Mouse (Mus musculus) ovary, postnatal 14 days (tissue): ENCODE measurements around the gene Ubr4.
"Not testable (repeated sequence)": the region's sequence is repeated elsewhere in the genome, so short reads cannot be mapped to it uniquely, and the experiment has no call there.

Source experiments
- DNase-seq: peaks from one replicate; pipeline ENCODE4 v3.0.0; 2022; ENCODE audit warnings: low spot score

Ubr4 gene

DNA sequence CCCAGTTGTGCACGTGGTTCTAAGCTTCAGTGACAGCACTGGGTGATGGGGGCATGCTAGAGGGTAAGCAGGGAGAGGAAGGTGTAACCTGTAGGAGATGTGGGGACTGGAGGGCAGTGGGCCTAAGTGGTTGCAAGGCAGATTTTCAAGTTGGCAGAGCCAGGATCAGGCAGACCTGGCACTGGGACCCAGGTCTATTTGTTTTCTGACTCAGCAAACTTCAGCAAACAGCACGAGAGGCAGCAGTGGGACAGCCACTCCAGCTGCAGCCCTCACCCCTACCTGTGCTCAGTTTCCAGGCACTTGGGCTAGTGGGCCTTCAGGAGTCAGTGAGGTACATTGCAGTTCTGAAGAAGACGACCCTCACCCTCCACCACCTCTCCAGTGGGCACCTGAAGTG lies 4.8 kb downstream of the Ubr4 start:
- no peak for DNase-seq

DNA sequence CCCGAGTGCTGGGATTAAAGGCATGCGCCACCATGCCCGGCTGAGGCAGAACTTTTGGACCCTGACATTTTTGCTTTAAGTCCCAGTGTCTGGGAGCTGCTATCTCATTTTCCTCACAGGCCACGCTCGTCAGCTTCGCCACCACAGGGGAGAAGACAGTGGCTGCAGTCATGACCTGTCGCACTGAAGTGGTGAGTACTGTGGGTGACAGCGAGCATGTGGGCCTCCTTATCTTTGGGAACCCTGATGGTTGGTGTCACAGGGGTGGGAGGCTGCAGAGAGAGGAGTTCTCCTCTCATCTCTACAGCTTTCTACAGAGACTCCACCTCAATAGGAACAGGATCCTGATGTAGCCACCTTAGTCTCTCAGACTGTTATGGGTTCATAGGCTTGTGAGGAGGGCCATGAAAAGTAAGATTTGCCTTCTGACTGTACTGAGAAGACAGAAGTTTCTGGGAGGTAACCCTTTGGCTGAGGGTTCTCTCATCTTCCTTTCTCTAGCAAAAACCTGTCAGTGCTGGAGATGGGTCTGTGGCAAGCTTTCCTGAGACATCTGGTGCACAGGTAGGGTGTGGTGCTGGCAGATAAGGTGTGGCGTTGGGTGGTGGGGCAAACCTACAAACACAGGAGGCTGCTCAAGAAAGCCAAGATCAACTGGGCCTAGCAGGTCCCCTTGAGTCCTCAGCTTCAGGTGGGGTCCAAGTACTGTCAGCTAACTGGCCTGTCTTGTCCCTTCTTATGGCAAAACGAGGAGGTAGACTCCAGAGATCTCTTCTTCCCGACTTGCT lies 8.5 kb downstream of the Ubr4 start:
- no peak for DNase-seq

- DNase-seq: no peak
Observed at GRCm38 (mm10) chr4:139367336-139367735, 14.9 kb downstream of the Ubr4 start.

DNA sequence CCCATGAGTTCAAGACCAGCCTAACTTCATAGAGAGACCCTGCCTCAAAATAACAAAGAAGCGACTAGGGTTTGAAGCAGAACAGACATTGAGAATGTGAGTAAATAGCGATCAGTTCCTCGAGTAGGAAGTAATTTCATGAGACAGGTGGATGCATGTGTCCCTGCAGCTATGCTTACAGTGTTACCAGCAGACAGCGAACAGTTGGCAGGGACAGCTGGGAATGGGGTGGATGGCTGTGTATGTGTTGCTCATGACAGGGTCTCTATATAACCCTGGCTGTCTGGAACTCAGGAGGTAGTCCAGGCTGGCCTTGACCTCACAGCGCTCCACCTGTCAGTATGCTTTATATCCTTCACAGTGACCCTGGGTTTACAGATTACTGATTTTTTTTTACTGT lies 15.6 kb downstream of the Ubr4 start:
- DNase-seq: no peak

- no peak for DNase-seq
Observed at GRCm38 (mm10) chr4:139373130-139373529, 20.7 kb downstream of the Ubr4 start.

GRCm38 (mm10) chr4:139373531-139373930 lies 21.1 kb downstream of the Ubr4 start:
- no peak for DNase-seq

- no peak for DNase-seq
Observed at GRCm38 (mm10) chr4:139379719-139380118, 27.3 kb downstream of the Ubr4 start.

GRCm38 (mm10) chr4:139380207-139380748 lies 27.9 kb downstream of the Ubr4 start:
- peak; percentile 100 for DNase-seq

DNA sequence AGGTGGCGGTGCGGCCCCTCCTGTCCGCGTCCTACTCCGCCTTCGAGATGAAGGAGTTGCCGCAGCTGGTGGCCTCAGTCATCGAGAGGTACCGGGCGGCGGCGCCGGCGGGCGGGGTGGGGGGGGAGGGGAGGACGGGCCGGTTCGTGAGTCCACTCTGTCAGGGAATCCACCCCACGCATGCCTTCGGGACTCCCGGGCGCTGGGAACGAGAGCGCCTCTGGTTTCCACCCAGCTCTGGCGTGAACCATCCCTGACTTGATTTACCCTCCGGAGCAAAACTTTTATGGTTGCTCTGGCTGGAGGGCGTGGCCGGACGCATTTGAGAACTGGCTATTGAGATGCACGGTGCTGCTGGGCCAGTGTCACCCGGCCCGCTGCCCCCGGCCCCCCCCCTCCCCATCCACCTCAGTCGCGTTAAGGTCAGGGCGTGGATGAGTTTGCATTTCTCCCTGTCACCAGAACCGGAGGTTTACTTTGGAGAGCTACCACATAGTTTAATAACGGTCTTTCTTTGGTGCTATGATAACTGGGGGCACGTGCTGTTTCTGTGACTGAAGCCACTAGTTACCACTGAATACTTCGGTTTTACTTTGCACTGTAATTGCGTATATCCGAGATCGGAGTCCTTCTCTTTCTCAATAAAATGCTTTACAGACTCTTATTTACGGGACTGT lies 28.5 kb downstream of the Ubr4 start:
- DNase-seq: no peak

DNA sequence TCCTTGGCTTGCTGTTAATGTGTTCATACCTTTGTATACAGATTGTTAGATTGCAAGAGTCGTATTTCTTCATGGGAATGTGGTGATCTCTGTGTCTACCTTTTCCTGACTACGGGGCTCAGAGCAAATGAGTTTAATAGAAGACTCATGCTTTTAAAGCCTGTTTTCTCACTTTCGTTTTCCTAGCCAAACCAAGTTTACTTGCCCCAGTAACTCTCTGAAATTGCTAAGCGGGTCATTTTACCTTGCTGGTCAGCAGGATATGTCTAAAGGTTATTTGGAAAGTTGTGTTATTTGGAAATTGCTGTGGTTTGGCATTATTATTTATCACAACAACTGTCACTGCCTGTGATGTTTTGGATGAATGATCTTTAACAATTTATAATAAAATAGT lies 29.0 kb downstream of the Ubr4 start:
- no peak for DNase-seq

- no peak for DNase-seq
Observed at GRCm38 (mm10) chr4:139382231-139382630, 29.8 kb downstream of the Ubr4 start.

DNA sequence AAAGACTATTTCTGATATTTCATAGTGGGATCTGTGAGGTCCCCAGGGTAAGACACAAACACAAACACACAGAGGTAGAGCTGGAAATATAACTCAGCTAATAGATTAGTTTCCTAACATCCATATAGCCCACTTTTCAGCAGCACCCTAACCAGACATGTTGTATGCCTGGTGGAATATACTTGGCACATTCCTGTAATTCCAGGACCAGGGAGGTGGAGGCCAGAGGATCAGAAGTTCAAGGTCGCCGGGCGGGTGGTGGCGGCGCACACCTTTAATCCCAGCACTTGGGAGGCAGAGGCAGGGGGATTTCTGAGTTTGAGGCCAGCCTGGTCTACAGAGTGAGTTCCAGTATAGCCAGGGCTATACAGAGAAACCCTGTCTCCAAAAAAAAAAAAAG lies 33.4 kb downstream of the Ubr4 start:
- not testable (repeated sequence) for DNase-seq

- DNase-seq: no peak
Observed at GRCm38 (mm10) chr4:139386869-139387319, 34.5 kb downstream of the Ubr4 start.

GRCm38 (mm10) chr4:139389557-139389956 lies 37.1 kb downstream of the Ubr4 start:
- DNase-seq: no peak

GRCm38 (mm10) chr4:139395431-139395830 lies 43.0 kb downstream of the Ubr4 start:
- no peak for DNase-seq

DNA sequence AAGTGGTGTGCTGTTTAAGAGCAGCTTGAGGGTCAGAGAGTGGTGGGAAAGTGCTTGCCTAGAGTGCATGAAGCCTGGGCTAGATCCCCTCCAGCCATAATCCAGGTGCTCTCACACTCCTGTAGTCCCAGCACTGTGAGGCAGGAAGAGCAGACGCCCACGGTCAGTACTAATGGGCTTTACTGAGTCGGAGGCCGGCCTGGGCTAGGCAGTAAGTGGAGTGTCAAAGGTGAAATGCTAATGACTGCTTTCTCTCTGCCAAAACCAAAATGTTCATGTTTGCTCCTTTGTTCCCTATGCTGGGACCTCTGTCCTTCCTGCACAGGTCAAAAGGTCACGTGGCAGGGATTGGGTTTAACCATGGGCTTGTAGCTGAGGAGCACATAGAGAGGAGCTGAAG lies 48.1 kb downstream of the Ubr4 start:
- DNase-seq: no peak

DNA sequence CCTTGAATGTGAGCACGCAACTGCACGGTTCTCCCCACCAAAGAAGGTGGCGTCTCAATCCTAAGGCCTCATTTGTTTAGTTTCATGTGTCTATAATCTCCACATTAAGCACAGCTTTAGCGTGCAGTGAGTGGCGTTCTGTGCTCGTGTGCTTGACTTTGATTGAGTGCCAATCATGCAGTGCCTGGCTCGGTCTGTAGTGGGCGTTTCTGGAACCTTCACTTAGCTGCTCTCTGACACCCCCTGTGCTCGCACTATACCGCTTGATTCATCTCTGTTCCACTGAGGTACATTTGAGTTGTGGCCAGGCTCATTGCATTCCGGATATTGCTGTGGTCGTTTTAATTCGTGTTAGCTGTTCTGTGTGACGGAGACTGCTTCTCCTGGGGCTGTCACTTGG lies 50.8 kb downstream of the Ubr4 start:
- DNase-seq: no peak

- no peak for DNase-seq
Observed at GRCm38 (mm10) chr4:139411351-139411750, 58.9 kb downstream of the Ubr4 start.

- no peak for DNase-seq
Observed at GRCm38 (mm10) chr4:139417868-139418267, 65.5 kb downstream of the Ubr4 start.

- DNase-seq: no peak
Observed at GRCm38 (mm10) chr4:139421621-139422020, 69.2 kb downstream of the Ubr4 start.

- DNase-seq: no peak
Observed at GRCm38 (mm10) chr4:139422409-139422808, 70.0 kb downstream of the Ubr4 start.

GRCm38 (mm10) chr4:139423270-139423669 lies 70.9 kb downstream of the Ubr4 start:
- no peak for DNase-seq

DNA sequence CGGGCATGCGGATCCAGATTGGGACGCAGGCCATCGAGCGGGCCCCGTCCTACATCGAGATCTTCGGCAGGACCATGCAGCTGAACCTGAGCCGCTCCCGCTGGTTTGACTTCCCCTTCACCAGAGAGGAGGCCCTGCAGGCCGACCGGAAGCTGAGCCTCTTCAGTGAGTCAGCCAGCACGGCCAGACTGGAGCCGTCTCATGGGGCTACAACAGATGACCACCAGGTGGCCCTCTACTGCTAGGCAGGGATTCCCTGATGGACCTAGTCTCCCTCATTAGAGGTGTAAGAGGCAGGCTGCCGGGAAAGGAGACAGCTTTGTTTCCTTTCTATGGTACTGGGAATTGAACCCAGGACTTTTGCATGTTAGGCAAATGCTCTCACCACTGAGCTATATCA lies 77.8 kb downstream of the Ubr4 start:
- DNase-seq: peak; percentile 36
